Mouse (Mus musculus) left cerebral cortex, adult 18-20 months (tissue): ENCODE data around the gene Map2. TPM values are rescaled to one million over a fixed set of nuclear protein-coding genes. Genes with fewer than 3 reads are reported as not detected.
A peak's percentile ranks its signal among the peaks of the same experiment; 100 is the strongest.

Source experiments
- DNase-seq, 2 experiments: peaks; one replicate each; pipeline ENCODE4 v3.0.0; 2021 to 2022; ENCODE audit warnings: low spot score in 2 of 2, mixed read lengths in 1 of 2
- total RNA-seq, 2 experiments: library from RNA; stranded (reverse); gene quantifications; 2 replicates each; pipeline ENCODE4 v1.2.3; 2021

Gene Map2
- total RNA-seq, 2 experiments from 2014 or later, result 953 to 1,010 TPM

GRCm38 (mm10) chr1:66386321-66386720, 211.2 kb downstream of the Map2 start:
- DNase-seq, result no peak

- DNase-seq, result peak; percentile 43 to 68
Measured at GRCm38 (mm10) chr1:66386751-66387452, 211.8 kb downstream of the Map2 start.

- DNase-seq, result peak; percentile 28 to 59
Measured at GRCm38 (mm10) chr1:66388561-66388960, 213.5 kb downstream of the Map2 start.

GRCm38 (mm10) chr1:66394944-66395637, 220.0 kb downstream of the Map2 start:
- no peak for DNase-seq

GRCm38 (mm10) chr1:66395826-66396225, 220.8 kb downstream of the Map2 start:
- no peak for DNase-seq

- no peak for DNase-seq
Measured at GRCm38 (mm10) chr1:66401902-66402301, 226.8 kb downstream of the Map2 start.

GRCm38 (mm10) chr1:66407270-66407967, 232.3 kb downstream of the Map2 start:
- DNase-seq, result no peak

- no peak for DNase-seq
Measured at GRCm38 (mm10) chr1:66418360-66418759, 243.3 kb downstream of the Map2 start.

GRCm38 (mm10) chr1:66426073-66426472, 251.0 kb downstream of the Map2 start:
- DNase-seq, result no peak

GRCm38 (mm10) chr1:66430962-66431361, 255.9 kb downstream of the Map2 start:
- no peak for DNase-seq

- no peak for DNase-seq
Measured at GRCm38 (mm10) chr1:66431472-66431871, 256.4 kb downstream of the Map2 start.

GRCm38 (mm10) chr1:66438069-66438468, 263.0 kb downstream of the Map2 start:
- no peak for DNase-seq

GRCm38 (mm10) chr1:66442922-66443321, 267.8 kb downstream of the Map2 start:
- no peak for DNase-seq

- no peak for DNase-seq
Measured at GRCm38 (mm10) chr1:66449471-66449870, 274.4 kb downstream of the Map2 start.

- no peak for DNase-seq
Measured at GRCm38 (mm10) chr1:66456580-66456979, 281.5 kb downstream of the Map2 start.

- peak in 1 of 2 experiments; percentile 17 for DNase-seq
Measured at GRCm38 (mm10) chr1:66457747-66458146, 282.7 kb downstream of the Map2 start.

GRCm38 (mm10) chr1:66459394-66459793, 284.3 kb downstream of the Map2 start:
- DNase-seq, result no peak

- DNase-seq, result no peak
Measured at GRCm38 (mm10) chr1:66460850-66461249, 285.8 kb downstream of the Map2 start.

GRCm38 (mm10) chr1:66467821-66468703, 293.0 kb downstream of the Map2 start, which contains the start of gene Unc80:
TSS of gene Unc80 (plus strand) at chr1:66468367.
- peak; percentile 67 to 78 for DNase-seq

- DNase-seq, result peak; percentile 12 to 29
Measured at GRCm38 (mm10) chr1:66468704-66469020, 293.6 kb downstream of the Map2 start.

- no peak for DNase-seq
Measured at GRCm38 (mm10) chr1:66482751-66483150, 307.7 kb downstream of the Map2 start.
